Mouse (Mus musculus) adrenal gland, adult (tissue): ENCODE measurements at regions not wholly inside any gene's neighbourhood (a gene's known extent, or its start where the extent isn't known, plus 50 kb on each side); places are given as distances from the start of the nearest gene placed in this dataset.

Experiments
- DNase-seq, 2 experiments: peaks; one replicate each; pipeline ENCODE4 v3.0.0; 2022 to 2023; ENCODE audit warnings: low spot score in 1 of 2; ENCODE audit not compliant: inconsistent age in 2 of 2

DNA sequence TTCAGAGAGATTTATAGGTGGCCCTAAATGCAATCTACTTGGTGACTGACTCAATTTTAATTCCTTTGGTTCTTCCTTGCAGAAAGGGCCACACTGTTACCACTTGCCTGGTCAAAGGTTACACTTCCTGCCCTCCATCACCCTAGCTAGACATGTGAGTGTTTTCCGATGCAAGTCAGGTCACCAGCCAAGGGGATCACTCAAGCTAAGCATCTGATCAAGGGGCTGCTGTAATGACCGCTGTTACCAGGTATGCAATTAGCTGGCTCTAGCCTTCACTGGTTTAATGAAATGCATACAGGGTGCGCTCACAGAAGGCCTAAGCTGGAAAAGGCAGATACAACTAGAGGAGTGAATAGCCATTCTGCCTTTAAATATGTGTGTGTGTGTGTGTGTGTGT lies 105.1 kb downstream of the Mtx2 start:
- no peak for DNase-seq

- DNase-seq, result peak; percentile 14 to 43
Measured at GRCm38 (mm10) chr2:74933190-74933589, 107.6 kb downstream of the Mtx2 start.

DNA sequence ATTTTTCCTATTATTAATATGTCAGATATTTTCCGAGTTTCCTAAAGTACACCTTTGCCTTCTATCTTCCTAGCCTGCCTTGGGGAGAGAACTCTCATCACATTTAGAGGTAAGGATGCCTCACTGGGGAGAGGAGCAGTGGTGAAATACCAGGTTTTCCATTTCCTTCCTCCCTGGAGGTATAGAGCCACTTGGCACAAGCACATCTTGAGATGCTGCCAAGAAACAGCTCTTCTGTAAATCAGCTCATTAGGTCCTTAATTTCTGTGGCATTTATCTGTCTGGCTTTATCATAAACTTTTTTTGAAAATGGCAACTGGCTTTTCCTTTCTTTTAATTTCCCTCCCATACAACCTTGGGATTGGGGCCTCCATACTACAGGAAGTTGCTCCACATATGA lies 108.2 kb downstream of the Mtx2 start:
- no peak for DNase-seq

DNA sequence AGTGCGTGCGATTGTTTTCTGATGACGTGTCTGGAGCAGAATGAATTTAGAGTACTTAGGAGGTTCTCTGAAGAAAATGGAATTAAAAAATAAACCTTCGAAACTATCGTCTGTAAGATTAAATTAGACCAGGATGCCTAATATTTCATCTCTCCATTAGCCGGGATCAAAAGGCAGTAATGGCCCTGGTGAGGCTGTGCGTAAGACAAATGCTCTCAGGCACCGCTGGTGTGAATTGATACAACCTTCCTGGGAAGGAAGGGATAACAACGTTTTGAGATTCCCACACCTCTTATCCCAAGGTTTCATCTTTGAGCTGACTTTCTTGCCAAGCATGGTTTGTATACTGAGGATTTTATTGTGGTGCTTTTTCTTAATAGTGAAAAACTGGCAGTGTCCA lies 113.1 kb downstream of the Mtx2 start:
- no peak for DNase-seq

GRCm38 (mm10) chr2:74941966-74942365 lies 116.4 kb downstream of the Mtx2 start:
- no peak for DNase-seq

GRCm38 (mm10) chr2:74942611-74943198 lies 117.1 kb downstream of the Mtx2 start:
- DNase-seq, result no peak

DNA sequence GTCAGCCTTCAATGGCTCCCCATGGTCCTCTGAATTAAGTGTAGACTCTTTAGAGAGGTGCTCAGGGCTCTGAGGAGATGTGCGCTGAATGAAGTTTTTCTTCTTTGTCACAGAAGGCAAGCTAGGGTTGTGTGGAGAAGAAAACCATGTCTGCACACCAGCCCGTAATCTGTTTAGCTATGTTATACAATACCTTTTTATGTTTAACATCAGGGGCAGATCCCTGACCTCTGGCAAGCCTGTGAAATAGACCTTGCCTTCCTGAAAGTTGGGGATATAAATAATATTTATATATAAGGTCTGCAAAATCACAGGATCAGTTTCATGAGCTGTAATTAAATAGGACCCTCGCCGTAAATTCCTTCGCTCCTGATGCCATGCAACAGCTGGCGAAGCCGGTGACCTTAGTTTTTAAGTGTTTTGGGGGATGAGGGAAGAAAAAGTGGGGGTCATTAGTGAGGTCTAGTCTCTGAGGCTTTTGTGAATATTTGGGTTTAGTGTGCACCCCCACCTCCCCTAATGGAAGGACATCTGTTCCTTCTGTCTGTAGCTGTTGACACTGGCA lies 119.7 kb downstream of the Mtx2 start:
- no peak for DNase-seq

DNA sequence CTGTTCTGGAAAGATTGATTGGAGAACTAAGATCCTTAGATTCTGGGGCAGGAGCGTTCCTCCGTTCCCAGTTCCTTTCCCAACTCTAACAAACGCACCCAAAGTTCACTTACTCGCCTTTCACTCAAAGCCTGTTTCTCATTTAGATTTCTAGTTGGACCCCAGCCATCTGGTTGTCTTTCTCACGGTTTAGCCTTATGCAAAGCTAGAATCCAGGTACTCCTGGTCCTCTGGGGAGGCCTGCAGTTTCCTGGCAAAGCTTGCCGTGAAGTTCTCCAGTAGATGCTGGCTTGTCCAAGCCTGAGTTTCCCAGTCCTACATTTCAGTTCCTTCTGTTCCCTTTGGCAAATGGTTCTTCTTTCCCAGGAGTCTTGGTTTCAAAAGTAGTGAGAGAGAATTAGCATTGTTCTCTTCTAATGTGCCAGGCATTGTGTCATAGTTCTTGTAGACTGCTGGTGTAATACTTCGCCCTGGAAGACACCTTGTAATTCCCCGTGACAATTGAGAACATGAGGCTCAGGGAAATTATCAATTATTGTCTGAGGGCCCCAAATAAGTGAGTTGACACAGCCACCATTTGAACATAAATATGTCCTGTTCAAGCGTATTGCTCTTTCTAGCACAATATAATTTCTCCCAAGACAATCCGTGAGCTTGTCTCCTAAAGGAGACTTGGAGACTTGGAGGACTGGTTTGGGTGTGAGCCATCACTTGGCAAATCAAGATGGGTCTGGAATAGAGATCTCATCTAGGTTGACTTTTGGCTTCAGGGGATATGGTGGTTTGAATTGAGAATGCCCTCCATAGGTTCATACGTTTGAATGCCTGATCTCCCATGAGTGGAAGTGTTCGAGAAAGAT lies 126.0 kb downstream of the Mtx2 start:
- no peak for DNase-seq

GRCm38 (mm10) chr2:74954101-74954500 lies 128.5 kb downstream of the Mtx2 start:
- no peak for DNase-seq

DNA sequence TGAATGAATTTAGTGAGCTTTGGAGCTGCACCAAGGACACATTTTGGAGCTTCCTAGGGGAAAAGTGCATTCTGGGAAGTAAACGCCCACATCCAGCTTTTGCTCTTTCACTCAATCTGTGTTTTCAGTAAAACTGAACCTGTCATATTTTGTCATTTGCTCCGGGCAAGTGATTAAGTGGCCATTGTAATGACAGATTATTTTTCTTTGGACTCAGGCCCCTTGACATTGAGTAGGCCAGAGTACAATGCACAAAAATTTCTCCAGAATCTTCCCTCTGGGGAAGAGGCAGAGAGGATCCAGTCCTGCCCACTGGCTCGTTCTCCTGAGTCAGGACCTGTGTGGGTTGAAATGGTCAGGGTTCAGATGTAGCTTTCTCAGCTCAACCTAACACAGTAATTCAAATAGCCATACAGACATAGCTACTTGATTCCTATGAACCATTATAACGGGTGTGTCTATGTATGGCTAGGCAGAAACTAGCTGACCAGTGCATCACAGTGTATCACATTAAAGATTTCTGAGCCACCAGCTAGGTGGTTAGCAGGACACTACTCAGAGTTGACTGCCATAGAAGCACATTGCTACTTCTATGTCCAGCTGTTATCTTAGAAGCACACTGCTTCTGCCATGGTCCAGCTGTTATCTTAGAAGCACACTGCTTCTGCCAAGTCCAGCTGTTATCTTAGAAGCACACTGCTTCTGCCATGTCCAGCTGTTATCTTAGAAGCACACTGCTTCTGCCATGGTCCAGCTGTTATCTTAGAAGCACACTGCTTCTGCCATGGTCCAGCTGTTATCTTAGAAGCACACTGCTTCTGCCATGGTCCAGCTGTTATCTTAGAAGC lies 129.9 kb downstream of the Mtx2 start:
- DNase-seq, result no peak

- no peak for DNase-seq
Measured at GRCm38 (mm10) chr2:74956129-74956450, 130.5 kb downstream of the Mtx2 start.

- DNase-seq, result no peak
Measured at GRCm38 (mm10) chr2:74956556-74956955, 131.0 kb downstream of the Mtx2 start.

DNA sequence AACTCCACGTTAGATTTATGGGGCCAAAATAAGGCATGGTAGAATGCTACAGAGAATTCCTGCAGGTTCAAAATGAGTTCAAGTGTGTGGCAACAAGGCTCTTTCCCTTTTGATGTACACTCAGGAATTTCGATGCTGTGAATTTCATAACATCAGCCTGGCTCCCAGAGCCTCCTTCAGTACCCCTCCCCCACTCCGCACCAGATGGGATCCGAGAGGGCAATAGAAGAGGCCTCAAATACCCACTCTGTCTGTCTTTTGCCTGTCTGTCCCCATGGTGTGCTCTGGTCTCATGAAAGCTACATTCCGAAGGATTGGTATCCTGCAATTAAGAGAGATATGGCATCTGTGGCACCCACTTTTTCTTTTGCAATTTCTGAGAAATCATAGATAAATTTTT lies 134.3 kb downstream of the Mtx2 start:
- no peak for DNase-seq

DNA sequence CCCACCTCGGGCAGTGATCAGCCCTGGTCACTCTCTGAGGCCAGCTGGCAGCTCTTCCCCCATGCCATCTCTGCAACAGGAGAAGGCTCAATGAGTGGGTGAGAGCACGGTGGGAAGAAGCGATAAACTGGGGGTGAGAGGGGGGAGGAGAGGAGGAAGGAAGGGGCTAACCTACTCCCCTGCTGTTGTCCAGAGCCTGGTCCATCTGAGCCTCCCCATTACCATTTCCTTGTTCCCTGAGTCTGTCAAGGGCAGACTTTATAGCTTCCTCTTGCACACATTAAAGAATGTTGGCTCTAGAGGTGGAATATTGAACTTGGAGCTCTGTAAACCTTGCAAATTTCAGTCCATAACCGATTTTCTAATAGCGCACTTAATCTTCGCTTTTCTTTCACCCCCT lies 136.8 kb downstream of the Mtx2 start:
- DNase-seq, result no peak

- peak; percentile 85 to 95 for DNase-seq
Measured at GRCm38 (mm10) chr2:74964360-74964759, 138.8 kb downstream of the Mtx2 start.

DNA sequence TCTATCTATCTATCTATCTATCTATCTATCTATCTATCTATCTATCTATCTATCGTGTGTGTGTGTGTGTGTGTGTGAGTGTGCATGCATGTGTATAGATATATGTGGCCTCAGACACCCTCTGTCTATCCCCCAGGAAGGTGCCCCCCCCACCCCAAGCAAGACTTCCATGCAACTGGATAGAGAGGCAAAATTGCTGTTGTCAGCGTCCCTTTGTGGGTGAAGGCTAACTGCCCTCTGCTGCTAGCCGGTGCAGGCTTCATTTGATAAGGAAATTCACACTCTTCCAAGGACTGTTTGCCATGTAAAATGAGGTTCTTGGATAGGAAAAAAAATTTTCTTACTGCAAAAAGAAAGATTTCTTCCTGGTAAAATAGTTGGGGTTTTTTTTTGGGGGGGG lies 139.4 kb downstream of the Mtx2 start:
- DNase-seq, result no peak

GRCm38 (mm10) chr2:74965384-74966060 lies 139.9 kb downstream of the Mtx2 start:
- no peak for DNase-seq

GRCm38 (mm10) chr2:74970611-74971265 lies 145.1 kb downstream of the Mtx2 start:
- DNase-seq, result no peak

GRCm38 (mm10) chr2:74973386-74973785 lies 147.8 kb downstream of the Mtx2 start:
- DNase-seq, result no peak

DNA sequence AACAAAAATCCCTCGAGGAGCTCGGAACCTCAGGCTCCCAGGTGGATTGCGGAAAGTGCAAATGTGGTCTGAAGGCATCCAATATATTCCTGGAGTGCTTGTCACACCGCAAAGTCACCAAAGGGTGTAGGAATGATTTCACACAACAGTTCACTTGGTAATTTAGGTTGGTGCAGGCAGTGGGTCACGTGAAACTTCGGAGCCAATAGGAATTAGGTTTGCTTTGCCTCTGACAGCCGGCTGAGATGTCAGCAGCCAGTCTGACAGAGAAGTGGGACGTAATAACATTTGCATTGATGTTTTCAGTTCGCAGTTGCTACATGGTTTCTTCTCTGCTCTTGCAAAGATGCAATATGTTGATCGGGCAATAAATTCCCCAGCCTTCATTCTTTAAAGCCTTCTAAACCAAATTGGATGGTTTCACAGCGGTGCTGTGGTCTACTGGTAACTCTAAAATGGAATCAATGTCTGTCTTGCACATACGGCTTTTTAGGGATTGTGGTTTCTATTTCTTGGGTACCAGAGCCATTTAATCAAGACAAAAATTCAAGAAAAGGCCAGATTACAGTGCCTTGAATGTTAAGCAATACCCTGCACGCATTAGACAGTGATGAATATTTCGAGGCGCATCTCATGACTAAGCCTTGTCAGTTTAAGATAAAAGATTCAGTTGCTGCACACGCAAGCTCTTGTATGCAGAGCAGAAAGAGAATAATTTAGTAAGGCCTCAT lies 149.2 kb downstream of the Mtx2 start:
- DNase-seq, result peak in 1 of 2 experiments; percentile 44
